Mouse (Mus musculus) liver, embryonic 14.5 days (tissue): ENCODE measurements around the gene Acot11.

ENCODE experiments used
- CTCF ChIP-seq: IDR thresholded peaks from 2 replicates; pipeline ENCODE4 v1.5.1; 2016; ENCODE audit warnings: antibody characterized with exemption, low read depth, control low read depth
- EP300 ChIP-seq: IDR thresholded peaks from 2 replicates; pipeline ENCODE4 v1.6.1; 2016; ENCODE audit warnings: antibody characterized with exemption, low read depth

GRCm38 (mm10) chr4:106747001-106747580, 57.7 kb downstream of the Acot11 start:
- TF ChIP-seq CTCF (no peak), EP300 (no peak)
